Comparison of ENCODE assay signal across 24 mouse cellular contexts in the genomic region with DNA sequence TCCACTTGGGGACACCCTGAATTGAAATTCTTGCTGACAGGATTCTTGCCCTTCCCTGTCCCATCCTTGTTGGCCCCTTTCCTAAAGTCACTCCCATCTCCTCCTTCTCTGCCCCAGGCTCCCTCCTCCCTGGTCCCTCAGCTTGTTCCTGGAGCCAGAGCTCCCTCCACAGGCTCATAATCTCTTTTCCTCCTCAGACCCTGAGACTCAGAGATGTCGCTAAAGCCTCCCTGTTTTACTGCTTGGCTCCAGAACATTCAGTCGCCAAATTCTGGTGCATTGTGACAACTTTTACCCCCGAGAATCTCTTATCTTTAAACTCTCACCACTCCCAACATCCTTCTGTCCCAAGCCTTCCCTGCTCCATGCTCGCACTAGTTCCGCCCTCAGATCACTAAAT. TPM values are rescaled to one million over a fixed set of nuclear protein-coding genes. Genes with fewer than 3 reads are reported as not detected.
DNase-seq lines count a peak whose midpoint lies in the region; ATAC-seq and TF ChIP-seq lines count a peak whose summit lies in the region.
"Had no signal": no experiment of that assay in that cellular context is flagged by ENCODE, and none has a peak within 500 bp of the region (broad histone marks: within the 10 kb centered on the region; RNA-seq: fewer than 3 reads in every experiment).

No protein-coding gene starts in this region.

- no peak overlapping the region for H3K27ac ChIP-seq in forebrain, postnatal 0 days (ENCODE audit: low read depth, low read length)
- H3K27ac ChIP-seq in forebrain, embryonic 11.5 days (ENCODE audit: low read depth, low read length), result no peak overlapping the region
- no peak overlapping the region for H3K27ac ChIP-seq in heart, embryonic 12.5 days (ENCODE audit: poor library complexity, severe bottlenecking)
- no peak overlapping the region for H3K27ac ChIP-seq in layer of hippocampus, adult 2 months
- no peak overlapping the region for H3K27ac ChIP-seq in cortical plate, adult 2 months (ENCODE audit: insufficient read depth, low read length)
- H3K27ac ChIP-seq in cerebellum, adult 2 months (ENCODE audit: insufficient read depth, low read length), result no peak overlapping the region
- H3K27ac ChIP-seq: embryonic facial prominence, embryonic 10.5 days; hindbrain, embryonic 10.5 days; hindbrain, embryonic 14.5 days; intestine, embryonic 15.5 days had no signal

- no peaks in the 10 kb centered on the region for H3K27me3 ChIP-seq in forebrain, postnatal 0 days (ENCODE audit: insufficient read depth, low read length)
- no peaks in the 10 kb centered on the region for H3K27me3 ChIP-seq in forebrain, embryonic 11.5 days (ENCODE audit: control insufficient read depth, insufficient read depth, low read length)
- no peaks in the 10 kb centered on the region for H3K27me3 ChIP-seq in heart, embryonic 12.5 days (replicated peaks)
- no peaks in the 10 kb centered on the region for H3K27me3 ChIP-seq in cerebellum, adult 2 months (ENCODE audit: control insufficient read depth, insufficient read depth, low read length)
- H3K27me3 ChIP-seq: intestine, embryonic 15.5 days had no signal

- no peak overlapping the region for H3K9ac ChIP-seq in forebrain, postnatal 0 days
- no peak overlapping the region for H3K9ac ChIP-seq in forebrain, embryonic 11.5 days (ENCODE audit: low read length)
- H3K9ac ChIP-seq in heart, embryonic 12.5 days, result 0 out of 2 replicates have a peak overlapping the region, but pooled peaks have one; percentile 15
- H3K9ac ChIP-seq: hindbrain, embryonic 14.5 days; intestine, embryonic 15.5 days had no signal

- intact Hi-C loops in heart, postnatal 25 days (cut with DNase I), result no loop called here

- no peaks in the 10 kb centered on the region for H3K4me1 ChIP-seq in forebrain, postnatal 0 days (ENCODE audit: insufficient read depth)
- H3K4me1 ChIP-seq in forebrain, embryonic 11.5 days (replicated peaks; ENCODE audit: control insufficient read depth, insufficient read depth, low read length), result no peaks in the 10 kb centered on the region
- no peaks in the 10 kb centered on the region for H3K4me1 ChIP-seq in heart, embryonic 12.5 days (replicated peaks)
- H3K4me1 ChIP-seq in cortical plate, adult 2 months (ENCODE audit: control insufficient read depth, insufficient read depth, low read length), result no peaks in the 10 kb centered on the region
- no peaks in the 10 kb centered on the region for H3K4me1 ChIP-seq in cerebellum, adult 2 months (ENCODE audit: control insufficient read depth, insufficient read depth, low read length)
- H3K4me1 ChIP-seq: embryonic facial prominence, embryonic 10.5 days; hindbrain, embryonic 10.5 days; intestine, embryonic 15.5 days had no signal

- H3K36me3 ChIP-seq in forebrain, postnatal 0 days (ENCODE audit: insufficient read depth), result no peaks in the 10 kb centered on the region
- H3K36me3 ChIP-seq in forebrain, embryonic 11.5 days (ENCODE audit: control insufficient read depth, insufficient read depth, low read length), result no peaks in the 10 kb centered on the region
- H3K36me3 ChIP-seq in heart, embryonic 12.5 days, result no peaks in the 10 kb centered on the region
- H3K36me3 ChIP-seq: embryonic facial prominence, embryonic 10.5 days; G1E; hindbrain, embryonic 10.5 days; intestine, embryonic 15.5 days had no signal

- H3K9me3 ChIP-seq in forebrain, postnatal 0 days (ENCODE audit: low read length), result no peaks in the 10 kb centered on the region
- no peaks in the 10 kb centered on the region for H3K9me3 ChIP-seq in forebrain, embryonic 11.5 days (ENCODE audit: control insufficient read depth, low read length)
- H3K9me3 ChIP-seq in heart, embryonic 12.5 days (replicated peaks), result peaks cover 9% of the 10 kb centered on the region
- H3K9me3 ChIP-seq: intestine, embryonic 15.5 days had no signal

- TF ChIP-seq POLR2A in cortical plate, adult 2 months (IDR thresholded peaks at IDR 0.05; ENCODE audit: extremely low read depth, insufficient read depth, low read length), result no peak
- no peak for TF ChIP-seq POLR2A in cerebellum, adult 2 months (IDR thresholded peaks at IDR 0.05; ENCODE audit: borderline replicate concordance, insufficient read depth, low read length)

- 0 out of 2 replicates have a peak, but pooled peaks have one; percentile 7 for TF ChIP-seq CTCF in forebrain, postnatal 0 days (IDR thresholded peaks at IDR 0.05; ENCODE audit: low read depth)
- peak; percentile 43 for TF ChIP-seq CTCF in layer of hippocampus, adult 2 months (conservative IDR thresholded peaks at IDR 0.05)
- peak; percentile 19; the same call in 1 of the 2 replicates for TF ChIP-seq CTCF in cortical plate, adult 2 months (IDR thresholded peaks at IDR 0.05; ENCODE audit: extremely low read depth, insufficient read depth, low read length)
- no peak for TF ChIP-seq CTCF in cerebellum, adult 2 months (IDR thresholded peaks at IDR 0.05; ENCODE audit: borderline replicate concordance, insufficient read depth, low read depth, low read length)

- no peak for ATAC-seq in forebrain, postnatal 0 days
- no peak for ATAC-seq in forebrain, embryonic 11.5 days (replicated peaks; ENCODE audit: low FRiP score)
- no peak for ATAC-seq in heart, embryonic 12.5 days (ENCODE audit: insufficient number of reproducible peaks, low FRiP score)
- ATAC-seq: CD4-positive, CD25-positive, alpha-beta regulatory T cell, adult 4 months; forebrain, embryonic 14.5 days; intestine, embryonic 15.5 days had no signal

- no peak overlapping the region for H3K4me2 ChIP-seq in forebrain, postnatal 0 days (ENCODE audit: low read depth)
- H3K4me2 ChIP-seq in forebrain, embryonic 11.5 days (ENCODE audit: low read depth, low read length, severe bottlenecking), result no peak overlapping the region
- no peak overlapping the region for H3K4me2 ChIP-seq in heart, embryonic 12.5 days
- H3K4me2 ChIP-seq: hindbrain, embryonic 14.5 days; intestine, embryonic 15.5 days had no signal

- WGBS in forebrain, postnatal 0 days, result 58% methylated on average over 5 of the region's 5 CpGs
- WGBS in forebrain, embryonic 11.5 days, result 63% methylated on average over 5 of the region's 5 CpGs
- WGBS in heart, embryonic 12.5 days, result 52% methylated on average over 5 of the region's 5 CpGs
- 59% methylated on average over 5 of the region's 5 CpGs for WGBS in cerebellum, adult 2 months

- no peak overlapping the region for H3K4me3 ChIP-seq in forebrain, postnatal 0 days (ENCODE audit: low read depth, low read length)
- H3K4me3 ChIP-seq in forebrain, embryonic 11.5 days (ENCODE audit: low read depth, low read length), result no peak overlapping the region
- H3K4me3 ChIP-seq in heart, embryonic 12.5 days, result no peak overlapping the region
- no peak overlapping the region for H3K4me3 ChIP-seq in layer of hippocampus, adult 2 months
- H3K4me3 ChIP-seq in cortical plate, adult 2 months (ENCODE audit: insufficient read depth, low read length), result no peak overlapping the region
- no peak overlapping the region for H3K4me3 ChIP-seq in cerebellum, adult 2 months (replicated peaks; ENCODE audit: insufficient read depth, low read depth, low read length)
- H3K4me3 ChIP-seq: embryonic facial prominence, embryonic 10.5 days; hindbrain, embryonic 10.5 days; intestine, embryonic 15.5 days had no signal

- DNase-seq in forebrain, postnatal 0 days, result no peak
- DNase-seq in forebrain, embryonic 11.5 days (ENCODE audit: low spot score), result no peak
- DNase-seq in heart, postnatal 25 days (ENCODE audit: low spot score), result no peak
- no peak for DNase-seq in layer of hippocampus, adult 2 months (ENCODE audit: low spot score in 2 of 2)
- no peak for DNase-seq in layer of hippocampus, adult 8-10 months (ENCODE audit: low spot score in 2 of 2)
- no peak for DNase-seq in cerebellum, adult 2 months
- DNase-seq: adrenal gland, postnatal 10 days; B cell, adult 2 months; cerebellum, adult 11-12 months; cerebellum, adult 9-11 months; cerebellum, postnatal 36 days; gastrocnemius, postnatal 14 days; heart, postnatal 14 days had no signal

RNA-seq across cellular contexts. Expression of gene Kifc5b, which starts 12.6 kb away (rescaled TPM):
- total RNA-seq in forebrain, postnatal 0 days (2014; rRNA removed), result 1.0 and 3.3 TPM in 2 replicates
- 0.74 and 1.5 TPM in 2 replicates for polyA plus RNA-seq in forebrain, postnatal 0 days (2015; fragmentation: Nextera tagmentation; extraction: Ambion mirVana)
- polyA plus RNA-seq in forebrain, embryonic 11.5 days (2014; fragmentation: Nextera tagmentation; extraction: Ambion mirVana), result 11.1 and 11.3 TPM in 2 replicates
- polyA plus RNA-seq in heart, embryonic 12.5 days (2016; fragmentation: Nextera tagmentation; extraction: Ambion mirVana), result 5.2 and 5.7 TPM in 2 replicates
- total RNA-seq in heart, postnatal 25 days (2021), result under 1 TPM; 0.44 to 0.48 TPM
- 1 to 10 TPM; 2.8 to 3.3 TPM for total RNA-seq in layer of hippocampus, adult 2 months (2021)
- total RNA-seq in layer of hippocampus, adult 8-10 months (2022), result 1 to 10 TPM; 2.5 to 7.4 (median 4.2) TPM
- 3.9 TPM in 2 replicates for polyA plus RNA-seq in cortical plate, adult 2 months (2012; rRNA removed)
- 5.9 and 6.6 TPM in 2 replicates for polyA plus RNA-seq in cerebellum, adult 2 months (2012; rRNA removed)

RNA-seq across cellular contexts. Expression of gene Phf1, which starts 28.5 kb away (rescaled TPM):
- 35.4 and 38.9 TPM in 2 replicates for total RNA-seq in forebrain, postnatal 0 days (2014; rRNA removed)
- polyA plus RNA-seq in forebrain, postnatal 0 days (2015; fragmentation: Nextera tagmentation; extraction: Ambion mirVana), result 20.4 and 24.1 TPM in 2 replicates
- polyA plus RNA-seq in forebrain, embryonic 11.5 days (2014; fragmentation: Nextera tagmentation; extraction: Ambion mirVana), result 4.5 and 4.9 TPM in 2 replicates
- polyA plus RNA-seq in heart, embryonic 12.5 days (2016; fragmentation: Nextera tagmentation; extraction: Ambion mirVana), result 9.0 and 9.4 TPM in 2 replicates
- total RNA-seq in heart, postnatal 25 days (2021), result 10 to 100 TPM; 10.8 to 12.3 TPM
- 10 to 100 TPM; 31.4 to 33.9 TPM for total RNA-seq in layer of hippocampus, adult 2 months (2021)
- total RNA-seq in layer of hippocampus, adult 8-10 months (2022), result 10 to 100 TPM; 37.0 to 40.3 (median 37.5) TPM
- polyA plus RNA-seq in cortical plate, adult 2 months (2012; rRNA removed), result 47.7 and 48.1 TPM in 2 replicates
- polyA plus RNA-seq in cerebellum, adult 2 months (2012; rRNA removed), result 57.8 and 60.8 TPM in 2 replicates

RNA-seq across cellular contexts. Expression of gene Cuta, which starts 35.0 kb away (rescaled TPM):
- 44.4 and 44.9 TPM in 2 replicates for total RNA-seq in forebrain, postnatal 0 days (2014; rRNA removed)
- polyA plus RNA-seq in forebrain, postnatal 0 days (2015; fragmentation: Nextera tagmentation; extraction: Ambion mirVana), result 147 and 158 TPM in 2 replicates
- 141 and 154 TPM in 2 replicates for polyA plus RNA-seq in forebrain, embryonic 11.5 days (2014; fragmentation: Nextera tagmentation; extraction: Ambion mirVana)
- 148 and 155 TPM in 2 replicates for polyA plus RNA-seq in heart, embryonic 12.5 days (2016; fragmentation: Nextera tagmentation; extraction: Ambion mirVana)
- 10 to 100 TPM; 91.4 to 92.5 TPM for total RNA-seq in heart, postnatal 25 days (2021)
- 10 to 100 TPM; 91.3 to 95.8 TPM for total RNA-seq in layer of hippocampus, adult 2 months (2021)
- total RNA-seq in layer of hippocampus, adult 8-10 months (2022), result 10 to 100 TPM; 90.0 to 96.1 (median 92.0) TPM
- polyA plus RNA-seq in cortical plate, adult 2 months (2012; rRNA removed), result 136 and 139 TPM in 2 replicates
- polyA plus RNA-seq in cerebellum, adult 2 months (2012; rRNA removed), result 176 and 187 TPM in 2 replicates

RNA-seq across cellular contexts. Expression of gene Syngap1, which starts 36.7 kb away (rescaled TPM):
- total RNA-seq in forebrain, postnatal 0 days (2014; rRNA removed), result 84.2 and 85.2 TPM in 2 replicates
- 3.1 and 5.0 TPM in 2 replicates for polyA plus RNA-seq in forebrain, postnatal 0 days (2015; fragmentation: Nextera tagmentation; extraction: Ambion mirVana)
- 3.2 and 4.2 TPM in 2 replicates for polyA plus RNA-seq in forebrain, embryonic 11.5 days (2014; fragmentation: Nextera tagmentation; extraction: Ambion mirVana)
- polyA plus RNA-seq in heart, embryonic 12.5 days (2016; fragmentation: Nextera tagmentation; extraction: Ambion mirVana), result 1.2 and 2.2 TPM in 2 replicates
- 1 to 10 TPM; 5.3 to 5.5 TPM for total RNA-seq in heart, postnatal 25 days (2021)
- total RNA-seq in layer of hippocampus, adult 2 months (2021), result 100 to 1,000 TPM; 463 to 497 TPM
- 100 to 1,000 TPM; 353 to 466 (median 403) TPM for total RNA-seq in layer of hippocampus, adult 8-10 months (2022)
- polyA plus RNA-seq in cortical plate, adult 2 months (2012; rRNA removed), result 185 and 195 TPM in 2 replicates
- 55.9 and 62.5 TPM in 2 replicates for polyA plus RNA-seq in cerebellum, adult 2 months (2012; rRNA removed)
- polyA plus RNA-seq: CD4-positive, CD25-positive, alpha-beta regulatory T cell, adult 4 months had no signal

RNA-seq across cellular contexts. Expression of gene Nkx2-5, which starts 59.5 kb away (rescaled TPM):
- total RNA-seq in forebrain, postnatal 0 days (2014; rRNA removed), result 0.14 TPM in 1 of 2 replicates, not detected in the other
- polyA plus RNA-seq in forebrain, postnatal 0 days (2015; fragmentation: Nextera tagmentation; extraction: Ambion mirVana), result not detected in 2 replicates
- not detected in 2 replicates for polyA plus RNA-seq in forebrain, embryonic 11.5 days (2014; fragmentation: Nextera tagmentation; extraction: Ambion mirVana)
- 200 and 212 TPM in 2 replicates for polyA plus RNA-seq in heart, embryonic 12.5 days (2016; fragmentation: Nextera tagmentation; extraction: Ambion mirVana)
- total RNA-seq in heart, postnatal 25 days (2021), result 10 to 100 TPM; 79.5 to 91.8 TPM
- total RNA-seq in layer of hippocampus, adult 2 months (2021), result not detected
- not detected for total RNA-seq in layer of hippocampus, adult 8-10 months (2022)
- not detected in 2 replicates for polyA plus RNA-seq in cortical plate, adult 2 months (2012; rRNA removed)
- polyA plus RNA-seq in cerebellum, adult 2 months (2012; rRNA removed), result not detected in 2 replicates
- total RNA-seq: adrenal gland, postnatal 10 days; adrenal gland, postnatal 4 days; G1E; gastrocnemius, postnatal 14 days; granulocyte monocyte progenitor cell, adult 5-6 weeks had no signal
- polyA plus RNA-seq: CD4-positive, CD25-positive, alpha-beta regulatory T cell, adult 4 months; forebrain, embryonic 14.5 days; G1E; hindbrain, embryonic 10.5 days; hindbrain, embryonic 14.5 days; intestine, embryonic 15.5 days had no signal
